Mouse (Mus musculus): ENCODE results near the gene Acss1.

DNA sequence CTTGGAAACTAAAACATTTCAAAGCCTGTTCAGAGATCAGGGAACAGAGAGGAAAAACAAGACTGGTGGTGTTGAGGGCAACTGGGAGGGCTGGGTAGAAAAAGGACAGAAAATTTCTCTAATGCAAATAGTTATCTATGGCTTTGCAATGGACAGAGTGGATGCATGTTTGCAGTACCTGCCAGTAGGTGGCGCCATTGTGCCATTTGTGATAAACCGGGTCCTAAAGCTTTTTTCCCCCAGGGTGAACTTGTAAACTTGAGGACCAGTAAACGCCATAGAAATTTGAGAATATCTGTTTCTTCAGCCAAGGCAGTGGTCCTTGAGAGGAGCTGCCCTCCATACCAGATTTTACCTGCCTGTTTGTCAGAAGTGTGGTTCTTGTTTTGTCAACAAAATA is 10.1 kb upstream of the Acss1 start:
- TF ChIP-seq EP300 (IDR thresholded peaks at IDR 0.05; ENCODE audit: low read depth) (no peak), CTCF (IDR thresholded peaks at IDR 0.05; ENCODE audit: low read depth) (peak; percentile 90)
